Mouse (Mus musculus): ENCODE data around the gene Stxbp4. TPM values are rescaled to one million over a fixed set of nuclear protein-coding genes. Genes with fewer than 3 reads are reported as not detected.

Stxbp4 gene
- polyA plus RNA-seq, 1 experiment: 5.0 TPM

DNA sequence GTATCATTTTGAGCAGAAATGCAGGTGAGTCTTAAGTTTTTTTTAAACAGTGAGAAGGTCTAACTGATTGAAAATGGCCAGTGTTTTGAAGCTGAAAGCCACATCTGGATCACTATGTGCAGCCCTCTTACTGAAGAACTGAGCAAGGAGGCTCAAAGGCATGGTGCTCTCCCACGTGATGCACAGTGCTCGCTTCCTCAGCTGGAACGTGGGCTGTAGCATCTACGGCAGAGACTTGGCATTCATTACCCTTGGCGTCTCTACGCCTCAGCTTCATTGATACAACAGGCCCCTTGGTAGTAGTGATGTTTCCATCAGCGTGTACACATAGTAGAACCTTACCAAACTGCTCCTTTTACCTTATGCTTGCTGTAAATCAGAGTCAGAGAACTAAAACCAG lies 15.4 kb downstream of the Stxbp4 start:
- 67% methylated on average over 7 of the region's 7 CpGs for WGBS
- DNase-seq: no peak
- H3K36me3 ChIP-seq (ENCODE audit: control insufficient read depth, insufficient read depth, low read length): no peaks in the 10 kb centered on the region
- H3K27ac ChIP-seq (ENCODE audit: insufficient read depth, low read depth, low read length): no peak overlapping the region
- no peaks in the 10 kb centered on the region for H3K27me3 ChIP-seq (replicated peaks; ENCODE audit: control insufficient read depth, insufficient read depth, low read length)
- no peak for TF ChIP-seq CTCF (conservative IDR thresholded peaks at IDR 0.05; ENCODE audit: insufficient read depth, insufficient read length, low read depth, low read length)
- TF ChIP-seq POLR2A (IDR thresholded peaks at IDR 0.05; ENCODE audit: low read depth, low read length): no peak
- H3K4me3 ChIP-seq (ENCODE audit: insufficient read depth, low read depth, low read length): no peak overlapping the region
- H3K4me1 ChIP-seq (ENCODE audit: control insufficient read depth, insufficient read depth, low read length): peaks cover 4% of the 10 kb centered on the region

DNA sequence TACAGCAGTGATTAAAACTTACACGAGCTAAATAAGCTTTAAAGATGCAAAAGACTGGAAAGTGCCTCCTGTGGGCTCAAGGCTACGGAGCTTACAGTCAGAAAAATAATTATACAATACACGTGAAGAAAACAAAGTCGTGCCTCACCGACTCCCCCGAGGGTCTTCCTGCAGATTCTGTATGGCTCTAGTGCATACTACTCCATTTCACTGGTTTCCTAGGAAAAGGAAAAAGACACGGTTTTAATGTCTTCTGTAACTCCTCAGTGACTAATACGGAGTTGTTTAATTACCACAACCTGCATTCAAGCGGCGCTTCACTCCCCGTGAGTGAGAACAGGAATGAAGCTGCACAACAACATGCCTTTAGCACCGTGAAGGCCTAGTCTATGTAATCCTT lies 15.8 kb downstream of the Stxbp4 start:
- no peak for DNase-seq
- peaks cover 2% of the 10 kb centered on the region; the same call in 1 of the 2 replicates for H3K4me1 ChIP-seq (ENCODE audit: control insufficient read depth, insufficient read depth, low read length)
- no peaks in the 10 kb centered on the region for H3K36me3 ChIP-seq (ENCODE audit: control insufficient read depth, insufficient read depth, low read length)
- no peaks in the 10 kb centered on the region for H3K27me3 ChIP-seq (replicated peaks; ENCODE audit: control insufficient read depth, insufficient read depth, low read length)
- 60% methylated on average over 12 of the region's 12 CpGs for WGBS
- H3K27ac ChIP-seq (ENCODE audit: insufficient read depth, low read depth, low read length): no peak overlapping the region
- no peak overlapping the region for H3K4me3 ChIP-seq (ENCODE audit: insufficient read depth, low read depth, low read length)
- no peak for TF ChIP-seq CTCF (conservative IDR thresholded peaks at IDR 0.05; ENCODE audit: insufficient read depth, insufficient read length, low read depth, low read length)
- TF ChIP-seq POLR2A (IDR thresholded peaks at IDR 0.05; ENCODE audit: low read depth, low read length): no peak

- no peaks in the 10 kb centered on the region for H3K27me3 ChIP-seq (replicated peaks; ENCODE audit: control insufficient read depth, insufficient read depth, low read length)
- H3K4me1 ChIP-seq (ENCODE audit: control insufficient read depth, insufficient read depth, low read length): no peaks in the 10 kb centered on the region
- no peak overlapping the region for H3K27ac ChIP-seq (ENCODE audit: insufficient read depth, low read depth, low read length)
- DNase-seq: no peak
- no peak overlapping the region for H3K4me3 ChIP-seq (ENCODE audit: insufficient read depth, low read depth, low read length)
- TF ChIP-seq CTCF (conservative IDR thresholded peaks at IDR 0.05; ENCODE audit: insufficient read depth, insufficient read length, low read depth, low read length) (no peak), POLR2A (IDR thresholded peaks at IDR 0.05; ENCODE audit: low read depth, low read length) (no peak)
- peaks cover 5% of the 10 kb centered on the region for H3K36me3 ChIP-seq (ENCODE audit: control insufficient read depth, insufficient read depth, low read length)
Measured at GRCm38 (mm10) chr11:90616431-90616830, 21.5 kb downstream of the Stxbp4 start.

GRCm38 (mm10) chr11:90614743-90615142 lies 23.1 kb downstream of the Stxbp4 start:
- no peaks in the 10 kb centered on the region for H3K4me1 ChIP-seq (ENCODE audit: control insufficient read depth, insufficient read depth, low read length)
- H3K27me3 ChIP-seq (replicated peaks; ENCODE audit: control insufficient read depth, insufficient read depth, low read length): no peaks in the 10 kb centered on the region
- DNase-seq: no peak
- no peak overlapping the region for H3K27ac ChIP-seq (ENCODE audit: insufficient read depth, low read depth, low read length)
- 70% methylated on average over 6 of the region's 6 CpGs for WGBS
- H3K36me3 ChIP-seq (ENCODE audit: control insufficient read depth, insufficient read depth, low read length): peaks cover 5% of the 10 kb centered on the region
- TF ChIP-seq CTCF (conservative IDR thresholded peaks at IDR 0.05; ENCODE audit: insufficient read depth, insufficient read length, low read depth, low read length) (no peak), POLR2A (IDR thresholded peaks at IDR 0.05; ENCODE audit: low read depth, low read length) (no peak)
- H3K4me3 ChIP-seq (ENCODE audit: insufficient read depth, low read depth, low read length): no peak overlapping the region

GRCm38 (mm10) chr11:90612118-90612517 lies 25.8 kb downstream of the Stxbp4 start:
- H3K27ac ChIP-seq (ENCODE audit: insufficient read depth, low read depth, low read length): no peak overlapping the region
- peaks cover 5% of the 10 kb centered on the region for H3K36me3 ChIP-seq (ENCODE audit: control insufficient read depth, insufficient read depth, low read length)
- H3K4me1 ChIP-seq (ENCODE audit: control insufficient read depth, insufficient read depth, low read length): no peaks in the 10 kb centered on the region
- TF ChIP-seq POLR2A (IDR thresholded peaks at IDR 0.05; ENCODE audit: low read depth, low read length) (no peak), CTCF (conservative IDR thresholded peaks at IDR 0.05; ENCODE audit: insufficient read depth, insufficient read length, low read depth, low read length) (no peak)
- H3K4me3 ChIP-seq (ENCODE audit: insufficient read depth, low read depth, low read length): no peak overlapping the region
- H3K27me3 ChIP-seq (replicated peaks; ENCODE audit: control insufficient read depth, insufficient read depth, low read length): no peaks in the 10 kb centered on the region
- DNase-seq: no peak

GRCm38 (mm10) chr11:90603066-90603465 lies 34.8 kb downstream of the Stxbp4 start:
- no peaks in the 10 kb centered on the region for H3K27me3 ChIP-seq (replicated peaks; ENCODE audit: control insufficient read depth, insufficient read depth, low read length)
- H3K4me1 ChIP-seq (ENCODE audit: control insufficient read depth, insufficient read depth, low read length): no peaks in the 10 kb centered on the region
- no peak overlapping the region for H3K27ac ChIP-seq (ENCODE audit: insufficient read depth, low read depth, low read length)
- H3K36me3 ChIP-seq (ENCODE audit: control insufficient read depth, insufficient read depth, low read length): peaks cover 8% of the 10 kb centered on the region
- no peak for DNase-seq
- no peak overlapping the region for H3K4me3 ChIP-seq (ENCODE audit: insufficient read depth, low read depth, low read length)
- no peak for TF ChIP-seq CTCF (conservative IDR thresholded peaks at IDR 0.05; ENCODE audit: insufficient read depth, insufficient read length, low read depth, low read length)
- TF ChIP-seq POLR2A (IDR thresholded peaks at IDR 0.05; ENCODE audit: low read depth, low read length): no peak
- 80% methylated on average over 2 of the region's 2 CpGs for WGBS

- H3K36me3 ChIP-seq (ENCODE audit: control insufficient read depth, insufficient read depth, low read length): peaks cover 14% of the 10 kb centered on the region
- no peak for TF ChIP-seq CTCF (conservative IDR thresholded peaks at IDR 0.05; ENCODE audit: insufficient read depth, insufficient read length, low read depth, low read length)
- TF ChIP-seq POLR2A (IDR thresholded peaks at IDR 0.05; ENCODE audit: low read depth, low read length): no peak
- no peaks in the 10 kb centered on the region for H3K4me1 ChIP-seq (ENCODE audit: control insufficient read depth, insufficient read depth, low read length)
- 60% methylated on average over 1 of the region's 1 CpGs for WGBS
- no peak for DNase-seq
- H3K27me3 ChIP-seq (replicated peaks; ENCODE audit: control insufficient read depth, insufficient read depth, low read length): no peaks in the 10 kb centered on the region
- no peak overlapping the region for H3K4me3 ChIP-seq (ENCODE audit: insufficient read depth, low read depth, low read length)
- no peak overlapping the region for H3K27ac ChIP-seq (ENCODE audit: insufficient read depth, low read depth, low read length)
Measured at GRCm38 (mm10) chr11:90595826-90596225, 42.1 kb downstream of the Stxbp4 start.

DNA sequence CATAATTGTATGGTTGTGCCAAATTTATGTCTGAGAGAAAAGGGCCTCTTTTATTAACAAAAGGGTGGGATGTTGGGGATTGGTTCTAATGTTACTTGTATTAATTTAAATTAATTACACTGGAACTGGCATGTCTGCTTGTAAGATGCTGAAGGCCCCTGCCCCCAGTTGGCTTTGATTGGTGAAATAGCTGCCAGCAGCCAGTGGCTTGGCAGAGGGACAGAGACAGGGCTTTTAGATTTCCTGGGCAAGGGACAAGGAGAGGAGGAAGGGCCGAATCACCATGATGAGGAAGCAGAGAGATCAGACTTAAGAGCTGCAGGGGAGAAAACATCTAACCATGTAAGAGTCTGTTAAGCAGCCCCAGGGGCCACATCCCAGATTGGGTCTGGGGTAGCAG lies 46.9 kb downstream of the Stxbp4 start:
- peaks cover 15% of the 10 kb centered on the region for H3K36me3 ChIP-seq (ENCODE audit: control insufficient read depth, insufficient read depth, low read length)
- no peak for DNase-seq
- 79% methylated on average over 1 of the region's 1 CpGs for WGBS
- H3K4me3 ChIP-seq (ENCODE audit: insufficient read depth, low read depth, low read length): no peak overlapping the region
- H3K4me1 ChIP-seq (ENCODE audit: control insufficient read depth, insufficient read depth, low read length): no peaks in the 10 kb centered on the region
- H3K27me3 ChIP-seq (replicated peaks; ENCODE audit: control insufficient read depth, insufficient read depth, low read length): no peaks in the 10 kb centered on the region
- TF ChIP-seq POLR2A (IDR thresholded peaks at IDR 0.05; ENCODE audit: low read depth, low read length) (no peak), CTCF (conservative IDR thresholded peaks at IDR 0.05; ENCODE audit: insufficient read depth, insufficient read length, low read depth, low read length) (no peak)
- H3K27ac ChIP-seq (ENCODE audit: insufficient read depth, low read depth, low read length): no peak overlapping the region

Measured in kidney, adult 2 months (tissue).